Mouse (Mus musculus): ENCODE measurements around the gene Esrp2.

Gene Esrp2

DNA sequence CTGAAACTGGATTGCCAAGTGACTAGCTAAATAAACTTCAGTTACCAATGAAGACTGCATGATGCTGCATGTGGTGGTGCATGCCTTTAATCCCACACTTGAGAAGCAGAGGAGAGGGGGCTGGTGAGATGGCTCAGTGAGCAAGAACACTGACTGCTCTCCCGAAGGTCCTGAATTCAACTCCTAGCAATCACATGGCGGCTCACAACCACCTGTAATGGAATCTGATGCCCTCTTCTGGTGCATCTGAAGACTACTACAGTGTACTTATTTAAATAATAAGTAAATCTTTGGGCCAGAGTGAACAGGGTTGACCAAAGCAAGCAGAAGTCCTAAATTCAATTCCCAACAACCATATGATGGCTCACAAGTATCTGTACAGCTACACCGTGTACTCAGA lies 13.3 kb downstream of the Esrp2 start:
- no peak for DNase-seq (ENCODE audit: low read depth, low spot score)

DNA sequence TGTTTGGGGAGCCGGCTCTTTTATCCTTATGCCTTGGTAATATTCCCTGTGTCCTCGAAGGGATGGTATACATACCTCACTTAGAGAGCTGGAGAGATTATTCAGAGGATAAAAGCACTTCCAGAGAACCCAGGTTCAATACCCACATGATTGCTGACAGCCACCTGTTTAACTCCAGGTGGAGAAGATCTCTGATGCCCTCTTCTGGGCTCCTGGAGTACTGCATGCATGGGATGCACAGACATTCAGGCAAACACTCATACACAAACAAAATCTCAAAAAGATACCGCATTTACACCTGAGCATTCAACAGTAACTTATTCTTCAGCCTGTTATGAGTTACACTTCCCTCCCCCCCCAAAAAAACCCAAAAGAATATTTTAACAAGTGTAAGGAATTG lies 20.9 kb downstream of the Esrp2 start:
- DNase-seq (ENCODE audit: low read depth, low spot score) = no peak

DNA sequence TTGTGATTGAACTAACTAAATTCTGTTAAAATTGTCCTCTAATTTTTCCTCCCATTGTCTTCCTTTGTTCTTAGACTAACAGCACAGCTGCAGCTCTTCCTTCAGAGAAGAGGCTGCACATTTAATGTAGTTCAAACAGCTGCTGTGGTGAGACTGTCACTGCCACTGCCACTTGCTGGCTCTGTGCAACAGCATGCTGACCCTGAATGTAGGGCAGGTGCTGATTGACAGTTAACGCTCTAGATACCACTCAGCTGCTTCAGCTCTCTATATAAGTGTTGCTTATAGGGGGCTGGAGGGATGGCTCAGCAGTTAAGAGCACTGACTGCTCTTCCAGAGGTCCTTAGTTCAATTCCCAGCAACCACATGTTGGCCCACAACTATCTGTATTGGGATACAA lies 24.3 kb downstream of the Esrp2 start:
- DNase-seq (ENCODE audit: low read depth, low spot score) = no peak

DNA sequence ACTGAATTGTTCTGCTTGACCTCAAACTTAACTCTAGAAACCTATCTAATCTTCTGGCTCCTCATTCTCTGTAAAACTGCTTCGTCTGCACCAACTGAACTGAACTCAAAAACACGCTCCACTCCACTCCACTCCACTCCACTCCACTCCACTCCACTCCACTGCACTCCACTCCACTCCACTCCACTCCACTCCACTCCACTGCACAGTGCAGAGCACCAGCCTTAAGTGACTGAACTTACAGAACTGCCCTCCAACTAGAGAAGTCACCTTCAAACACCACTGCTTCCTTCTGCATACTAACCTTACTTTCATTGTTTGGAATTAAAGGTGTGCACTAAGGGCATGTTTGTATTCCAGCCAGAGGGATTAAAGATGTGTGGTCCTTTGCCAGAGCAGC lies 24.7 kb downstream of the Esrp2 start:
- no peak for DNase-seq (ENCODE audit: low read depth, low spot score)

DNA sequence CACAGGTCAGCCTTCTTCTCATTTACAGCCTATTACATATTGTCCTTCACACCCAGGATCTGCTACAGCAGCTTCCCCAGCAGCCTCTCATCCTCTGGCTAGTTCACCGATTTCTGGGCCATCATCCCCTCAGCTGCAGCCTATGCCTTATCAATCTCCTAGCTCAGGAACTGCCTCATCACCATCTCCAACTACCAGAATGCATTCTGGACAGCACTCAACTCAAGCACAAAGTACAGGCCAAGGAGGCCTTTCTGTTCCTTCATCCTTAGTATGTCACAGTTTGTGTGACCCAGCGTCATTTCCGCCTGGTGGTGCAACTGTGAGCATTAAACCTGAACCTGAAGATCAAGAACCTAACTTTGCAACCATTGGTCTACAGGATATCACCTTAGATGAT lies 28.0 kb downstream of the Esrp2 start:
- no peak for DNase-seq (ENCODE audit: low read depth, low spot score)

DNA sequence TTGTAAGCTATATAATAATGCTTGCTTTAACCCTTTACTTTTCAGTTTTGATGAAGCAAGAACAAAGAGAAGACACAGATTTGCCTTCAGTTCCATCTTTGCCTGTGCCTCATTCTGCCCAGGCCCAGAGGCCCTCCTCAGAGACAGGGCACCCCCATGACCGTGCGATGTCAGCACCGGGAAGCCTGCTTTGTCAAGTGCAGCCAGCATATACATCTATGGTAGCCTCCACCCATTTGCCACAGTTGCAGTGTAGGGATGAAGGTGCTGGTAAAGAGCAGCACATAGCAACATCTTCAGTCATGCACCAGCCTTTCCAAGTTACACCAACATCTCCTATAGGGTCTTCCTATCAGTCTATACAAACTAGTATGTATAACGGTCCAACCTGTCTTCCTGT lies 28.7 kb downstream of the Esrp2 start:
- DNase-seq (ENCODE audit: low read depth, low spot score) = no peak

DNA sequence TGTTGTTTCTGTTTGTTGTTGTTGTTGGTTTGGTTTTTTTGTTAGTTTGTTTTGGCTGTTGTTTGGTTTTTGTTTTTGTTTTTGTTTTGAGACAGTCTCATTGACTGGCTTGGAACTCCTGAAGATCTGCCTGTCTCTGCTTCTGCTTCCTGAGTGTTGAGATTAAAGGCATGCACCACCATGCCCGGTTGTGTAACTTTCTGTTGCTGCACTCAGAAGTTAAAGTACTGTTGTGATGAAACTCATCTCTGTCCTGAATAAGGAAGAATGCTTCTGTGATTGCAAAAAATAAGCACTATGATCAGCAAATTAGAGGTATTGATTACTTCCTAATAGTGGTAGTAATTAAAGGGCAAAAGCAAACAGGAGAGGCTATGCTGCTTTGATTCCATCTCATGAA lies 30.6 kb downstream of the Esrp2 start:
- DNase-seq (ENCODE audit: low read depth, low spot score) = no peak

DNA sequence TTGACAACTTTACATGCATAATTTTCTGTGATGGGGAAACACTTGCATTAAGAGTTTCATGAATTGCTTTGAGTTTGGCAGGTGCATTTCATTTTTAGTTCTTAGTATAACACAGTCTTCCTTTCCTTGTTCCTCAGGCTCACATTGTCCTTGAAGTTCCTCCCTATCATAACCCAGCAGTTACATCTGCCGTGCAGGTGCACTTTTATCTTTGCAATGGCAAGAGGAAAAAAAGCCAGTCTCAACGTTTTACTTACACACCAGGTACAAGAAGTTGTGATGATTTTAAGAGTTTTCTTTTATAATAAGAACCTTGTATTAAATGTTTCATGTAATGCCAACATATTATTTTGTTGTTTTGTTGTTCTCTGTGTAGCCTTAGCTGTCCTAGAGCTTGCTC lies 32.9 kb downstream of the Esrp2 start:
- no peak for DNase-seq (ENCODE audit: low read depth, low spot score)

DNA sequence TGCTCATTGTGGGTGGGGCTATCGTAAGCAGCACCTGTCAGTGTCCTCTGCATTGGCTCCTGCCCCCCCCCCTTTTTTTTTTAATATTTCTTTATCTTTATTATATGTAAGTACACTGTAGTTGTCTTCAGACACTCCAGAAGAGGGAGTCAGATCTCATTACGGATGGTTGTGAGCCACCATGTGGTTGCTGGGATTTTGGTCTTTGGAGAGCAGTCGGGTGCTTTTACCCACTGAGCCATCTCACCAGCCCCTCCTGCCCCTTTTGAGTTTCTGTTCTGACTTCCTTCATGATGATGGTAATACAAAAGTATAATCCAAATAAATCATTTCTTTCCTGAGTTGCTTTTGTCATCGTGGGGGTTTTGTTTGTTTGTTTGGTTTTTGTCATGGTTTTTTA lies 34.5 kb downstream of the Esrp2 start:
- DNase-seq (ENCODE audit: low read depth, low spot score) = no peak
